Mouse (Mus musculus) lung, postnatal 14 days (tissue): ENCODE measurements around the gene Kdelc1.

Experiments used
- DNase-seq: peaks from one replicate; pipeline ENCODE4 v3.0.0; 2021

Kdelc1 gene

DNA sequence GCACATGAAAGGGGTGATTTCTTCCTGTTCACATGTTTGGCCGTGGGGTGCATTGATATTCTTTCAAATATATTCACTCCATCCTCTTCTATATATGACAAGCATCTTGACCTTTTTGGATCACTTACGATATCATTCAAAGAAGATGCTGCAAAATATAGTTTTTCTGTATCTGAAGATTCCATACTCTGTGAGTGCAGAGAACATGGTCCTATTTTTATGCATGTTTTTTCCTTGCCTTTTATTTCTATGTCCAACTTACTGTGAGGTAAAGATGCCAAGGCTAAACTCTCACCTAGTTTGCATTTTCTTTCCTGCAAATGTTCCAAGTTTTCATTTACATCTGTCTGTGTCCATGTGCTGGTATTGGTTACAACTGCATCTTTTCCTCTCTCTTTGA lies 56.8 kb downstream of the Kdelc1 start, which contains the start of gene Gm8251:
Gm8251 (minus strand) TSS at position 101 of the 400 bp plus-strand sequence.
- no peak for DNase-seq

DNA sequence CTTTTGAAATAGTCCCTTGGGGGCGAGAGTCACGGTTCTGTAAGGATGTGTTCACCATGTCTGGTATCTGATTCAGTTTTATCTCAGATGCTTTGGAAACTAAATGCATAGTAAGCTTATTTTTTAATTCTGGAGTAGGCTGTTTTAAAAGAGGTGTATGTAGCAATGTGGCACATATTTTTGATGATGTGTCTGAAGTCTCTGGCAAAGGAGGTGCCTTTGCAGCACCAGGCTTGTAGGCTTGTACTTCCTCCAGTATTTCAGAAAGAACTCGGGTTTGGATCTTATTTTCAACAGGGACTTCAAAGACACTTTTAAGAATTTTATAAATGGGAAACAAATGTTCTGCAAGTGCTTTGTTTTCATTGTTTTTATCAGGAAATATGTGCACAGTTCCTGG lies 60.8 kb downstream of the Kdelc1 start:
- no peak for DNase-seq
